Mouse (Mus musculus) kidney, embryonic 14.5 days (tissue): ENCODE measurements at regions not wholly inside any gene's neighbourhood (a gene's known extent, or its start where the extent isn't known, plus 50 kb on each side); places are given as distances from the start of the nearest gene placed in this dataset.

ENCODE experiments used
- ATAC-seq: fragments of 200-750 bp; cut with Nextera tagmentation; 2 replicates; pipeline ENCODE4 v1.8.0; 2017; ENCODE audit warnings: moderate number of reproducible peaks, mild to moderate bottlenecking, moderate TSS enrichment, moderate library complexity; ENCODE audit not compliant: low FRiP score, low TSS enrichment
- H3K27ac ChIP-seq: fragments of 300-500 bp; sonication (generic); 2 replicates; pipeline ENCODE4 v1.5.1; 2014; ENCODE audit warnings: low read depth, mild to moderate bottlenecking, low read length, moderate library complexity, mixed read lengths
- H3K27me3 ChIP-seq: fragments of 300-500 bp; sonication (generic); 2 replicates; pipeline ENCODE4 v1.6.1; 2014; ENCODE audit warnings: mild to moderate bottlenecking, low read length; ENCODE audit not compliant: control insufficient read depth, insufficient read depth
- H3K36me3 ChIP-seq: fragments of 300-500 bp; sonication (generic); 2 replicates; pipeline ENCODE4 v1.6.1; 2014; ENCODE audit warnings: low read length, mixed read lengths; ENCODE audit not compliant: control insufficient read depth, insufficient read depth
- H3K4me1 ChIP-seq: fragments of 300-500 bp; sonication (generic); 2 replicates; pipeline ENCODE4 v1.6.1; 2014; ENCODE audit warnings: low read length, mixed read lengths; ENCODE audit not compliant: control insufficient read depth, insufficient read depth
- H3K4me2 ChIP-seq: fragments of 300-500 bp; sonication (generic); replicated peaks from 2 replicates; pipeline ENCODE4 v1.6.1; 2014; ENCODE audit warnings: low read depth, mild to moderate bottlenecking, low read length
- H3K4me3 ChIP-seq: fragments of 300-500 bp; sonication (generic); 2 replicates; pipeline ENCODE4 v1.5.1; 2014; ENCODE audit warnings: mild to moderate bottlenecking, low read length
- H3K9ac ChIP-seq: fragments of 300-500 bp; sonication (generic); 2 replicates; pipeline ENCODE4 v1.6.1; 2014; ENCODE audit warnings: low read depth, mild to moderate bottlenecking, low read length, moderate library complexity
- H3K9me3 ChIP-seq: fragments of 300-500 bp; sonication (generic); 2 replicates; pipeline ENCODE4 v1.6.1; 2016; ENCODE audit warnings: low read length; ENCODE audit not compliant: control insufficient read depth
- WGBS: fragments of 180-500 bp; shearing (Covaris S2); extraction: QIAGEN DNeasy Blood & Tissue Kit; methylation state at CpG from one replicate; pipeline ENCODE4 v1.1.7; 2014; 5-methylcytosine and 5-hydroxymethylcytosine counted together

DNA sequence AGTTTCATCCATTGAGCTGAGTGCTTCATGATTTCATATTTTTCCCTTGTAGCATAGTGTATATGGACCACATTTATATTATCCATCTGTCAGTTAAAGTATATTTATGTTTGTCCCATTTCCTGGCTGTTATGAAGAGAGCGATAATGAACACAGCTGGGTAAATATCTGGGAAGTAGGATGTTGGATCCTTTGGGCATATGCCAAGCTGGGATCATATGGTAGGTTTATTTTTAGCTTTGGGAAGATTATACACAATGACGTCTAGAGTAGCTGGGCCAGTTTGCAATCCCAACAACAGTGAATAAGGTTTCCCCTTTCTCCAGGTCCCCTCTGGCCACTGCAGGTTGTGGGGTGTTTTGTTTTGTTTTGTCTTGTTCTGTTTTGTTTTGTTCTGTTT, 164.5 kb downstream of the Gm765 start:
- no peak for ATAC-seq
- no peaks in the 10 kb centered on the region for H3K36me3 ChIP-seq

DNA sequence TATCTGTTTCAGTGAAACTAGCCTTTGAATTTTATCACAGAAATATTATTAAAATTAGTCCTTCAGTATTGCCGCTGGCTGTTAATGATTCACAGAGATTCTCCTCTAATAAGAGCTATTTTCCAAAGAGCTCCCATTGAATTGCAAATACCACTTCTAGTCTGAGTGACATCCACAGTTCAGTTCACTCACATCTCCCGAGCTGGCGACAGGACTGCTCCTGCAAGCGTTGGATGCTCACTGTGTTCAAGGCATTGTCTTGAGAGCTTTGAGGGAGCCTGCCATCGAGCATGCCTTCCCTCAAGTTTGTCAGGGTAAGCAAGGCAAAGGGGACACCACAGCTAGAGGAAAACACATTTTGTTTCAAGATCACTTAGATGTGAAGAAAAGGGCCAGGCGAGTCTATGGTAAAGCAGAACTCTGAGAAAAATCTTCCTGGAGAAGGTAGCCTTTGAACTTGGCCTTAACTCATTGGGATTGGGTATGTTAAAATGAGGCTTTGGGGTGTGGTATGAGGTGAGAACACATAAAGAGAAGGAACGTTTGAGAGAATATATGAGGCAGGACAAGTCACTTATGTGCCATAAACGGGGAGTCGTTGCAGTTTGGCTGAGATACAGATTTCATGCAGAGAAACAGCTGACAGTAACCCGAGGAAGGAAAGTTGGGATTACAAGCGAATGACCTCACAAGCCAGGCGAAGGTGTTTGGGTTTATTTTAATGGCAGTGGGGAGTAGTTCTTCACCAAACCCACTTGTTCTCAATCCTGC, 193.3 kb downstream of the Gm765 start:
- H3K4me1 ChIP-seq = no peaks in the 10 kb centered on the region
- no peaks in the 10 kb centered on the region for H3K9me3 ChIP-seq
- no peak overlapping the region for H3K9ac ChIP-seq
- no peak for ATAC-seq
- no peak overlapping the region for H3K4me3 ChIP-seq
- no peak overlapping the region for H3K27ac ChIP-seq
- no peak overlapping the region for H3K4me2 ChIP-seq
- H3K36me3 ChIP-seq = no peaks in the 10 kb centered on the region
- no peaks in the 10 kb centered on the region for H3K27me3 ChIP-seq
- 69% methylated on average over 12 of the region's 12 CpGs for WGBS

More for the DNA sequence above, 164.5 kb downstream of the Gm765 start:
- Histone ChIP-seq H3K9ac (no peak overlapping the region), H3K4me2 (no peak overlapping the region), H3K4me3 (no peak overlapping the region), H3K27ac (no peak overlapping the region), H3K4me1 (no peaks in the 10 kb centered on the region), H3K27me3 (no peaks in the 10 kb centered on the region), H3K9me3 (no peaks in the 10 kb centered on the region)
- WGBS = 43% methylated on average over 2 of the region's 2 CpGs

DNA sequence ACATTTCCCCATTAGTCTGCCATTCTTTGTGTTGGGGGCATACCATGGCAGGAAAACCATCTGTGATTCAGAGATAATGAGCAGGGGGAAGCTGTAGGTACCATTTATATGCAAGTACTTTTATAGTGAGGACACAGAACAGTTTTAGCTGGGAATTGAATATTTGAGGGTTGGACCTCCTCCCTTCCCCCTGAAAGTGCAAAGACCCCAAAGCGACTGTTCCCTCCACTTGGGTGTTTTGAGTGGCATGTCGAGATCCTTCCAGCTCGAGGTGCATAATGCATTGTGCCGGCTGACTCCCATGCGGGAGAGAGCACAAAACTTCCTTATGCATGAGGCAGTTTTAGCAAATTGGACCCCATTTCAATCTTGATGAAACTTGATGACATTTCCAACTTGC, 194.7 kb downstream of the Gm765 start:
- Histone ChIP-seq H3K27ac (no peak overlapping the region), H3K36me3 (no peaks in the 10 kb centered on the region), H3K4me2 (no peak overlapping the region), H3K27me3 (no peaks in the 10 kb centered on the region), H3K9ac (no peak overlapping the region), H3K9me3 (no peaks in the 10 kb centered on the region), H3K4me1 (no peaks in the 10 kb centered on the region), H3K4me3 (no peak overlapping the region)
- WGBS = 90% methylated on average over 5 of the region's 5 CpGs
- no peak for ATAC-seq

DNA sequence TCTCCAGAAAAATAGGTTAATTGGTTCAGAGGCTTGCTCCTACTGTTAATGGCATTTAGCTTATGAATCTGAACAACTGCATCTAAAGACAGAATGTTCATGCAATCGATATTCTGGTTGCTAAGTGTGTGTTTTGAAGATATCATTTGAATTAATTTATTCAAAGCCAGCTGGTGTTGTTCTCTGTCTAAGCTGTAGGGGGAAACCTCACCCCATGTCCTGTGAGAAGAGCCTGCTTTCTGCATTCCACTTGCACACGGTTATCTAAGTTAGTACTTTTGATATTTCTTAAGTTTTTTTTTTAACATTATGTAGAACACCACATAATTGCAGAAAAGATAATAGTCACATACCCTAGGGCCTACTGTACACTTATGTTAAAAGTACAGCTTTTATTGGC, 209.6 kb downstream of the Gm765 start:
- Histone ChIP-seq H3K4me1 (no peaks in the 10 kb centered on the region), H3K4me3 (no peak overlapping the region), H3K36me3 (no peaks in the 10 kb centered on the region), H3K9ac (no peak overlapping the region), H3K27ac (no peak overlapping the region), H3K4me2 (no peak overlapping the region), H3K27me3 (no peaks in the 10 kb centered on the region), H3K9me3 (no peaks in the 10 kb centered on the region)
- ATAC-seq = no peak
- 30% methylated on average over 2 of the region's 2 CpGs for WGBS

DNA sequence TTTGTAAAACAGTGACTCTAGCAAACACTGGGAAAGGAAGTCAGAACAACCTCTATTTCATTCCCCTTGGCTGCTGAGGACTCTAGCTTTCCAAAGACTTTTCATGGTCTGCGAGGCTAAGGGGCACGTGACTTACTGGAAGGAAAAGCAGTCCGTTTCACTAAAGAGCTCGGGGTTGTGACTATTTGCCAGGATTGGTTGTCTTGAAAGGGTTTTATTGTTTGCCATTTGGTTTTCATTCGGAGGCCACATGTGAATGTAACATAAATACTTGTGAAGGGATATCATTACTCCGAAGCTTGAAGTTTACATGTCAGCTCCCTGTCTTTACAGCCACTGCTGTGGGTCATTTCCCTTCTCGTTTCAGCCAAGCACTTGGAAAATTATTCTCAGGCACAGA, 217.1 kb downstream of the Gm765 start:
- WGBS = 41% methylated on average over 7 of the region's 7 CpGs
- Histone ChIP-seq H3K27ac (no peak overlapping the region), H3K4me1 (no peaks in the 10 kb centered on the region), H3K27me3 (no peaks in the 10 kb centered on the region), H3K4me2 (no peak overlapping the region), H3K36me3 (no peaks in the 10 kb centered on the region), H3K9me3 (no peaks in the 10 kb centered on the region), H3K4me3 (no peak overlapping the region), H3K9ac (no peak overlapping the region)
- no peak for ATAC-seq

DNA sequence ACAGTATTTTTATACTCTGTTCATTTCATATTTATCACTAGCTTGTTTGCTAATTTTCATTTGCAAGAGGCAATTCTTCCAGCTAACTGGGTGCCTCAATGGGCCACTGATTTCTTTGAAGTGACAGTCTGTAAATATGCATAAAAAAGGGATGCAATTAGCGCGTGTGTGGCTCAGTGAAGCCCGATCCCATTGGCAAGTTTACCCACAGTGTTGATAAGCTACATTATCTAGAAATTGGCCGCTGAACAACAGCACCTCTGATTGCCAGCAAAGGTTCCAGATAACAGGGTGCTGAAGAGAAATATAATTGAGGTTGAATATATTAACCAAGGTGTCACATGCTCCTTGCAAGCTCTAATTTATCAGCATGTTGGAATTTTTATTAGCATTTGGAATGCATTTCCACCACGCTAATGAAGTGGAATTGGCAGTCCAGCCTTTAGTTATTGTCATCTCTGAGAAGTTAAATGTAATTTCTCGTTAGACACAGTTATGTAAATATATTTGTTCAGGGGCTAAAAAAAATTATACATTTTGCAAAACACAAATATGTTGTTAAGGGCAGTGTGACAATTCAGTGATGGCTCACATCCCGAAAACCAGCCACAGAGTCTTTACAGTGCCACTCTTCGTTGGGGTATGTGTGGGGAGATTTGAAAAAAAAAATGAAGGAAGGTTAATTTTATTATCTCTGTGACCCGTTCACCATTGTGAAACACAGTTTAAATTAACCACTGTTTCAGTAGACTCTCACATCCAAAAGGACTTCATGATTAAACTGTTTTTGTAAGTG, 224.0 kb downstream of the Gm765 start:
- no peaks in the 10 kb centered on the region for H3K36me3 ChIP-seq
- H3K9ac ChIP-seq = no peak overlapping the region
- peaks cover 2% of the 10 kb centered on the region; the same call in 1 of the 2 replicates for H3K9me3 ChIP-seq
- no peak overlapping the region for H3K27ac ChIP-seq
- H3K4me3 ChIP-seq = no peak overlapping the region
- no peaks in the 10 kb centered on the region for H3K27me3 ChIP-seq
- WGBS = 58% methylated on average over 9 of the region's 9 CpGs
- ATAC-seq = no peak
- H3K4me2 ChIP-seq = no peak overlapping the region
- H3K4me1 ChIP-seq = peaks cover 10% of the 10 kb centered on the region; the same call in 1 of the 2 replicates

GRCm38 (mm10) chr6:98114327-98115134, 228.0 kb downstream of the Gm765 start:
- ATAC-seq = peak; percentile 4; the same call in 1 of the 2 replicates
- Histone ChIP-seq H3K27ac (no peak overlapping the region), H3K4me1 (peaks cover 14% of the 10 kb centered on the region; the same call in 1 of the 2 replicates), H3K9ac (no peak overlapping the region), H3K9me3 (no peaks in the 10 kb centered on the region), H3K27me3 (no peaks in the 10 kb centered on the region), H3K4me3 (no peak overlapping the region), H3K36me3 (no peaks in the 10 kb centered on the region), H3K4me2 (no peak overlapping the region)
- 22% methylated on average over 9 of the region's 9 CpGs for WGBS

GRCm38 (mm10) chr6:98113708-98114107, 228.8 kb downstream of the Gm765 start:
- no peaks in the 10 kb centered on the region for H3K27me3 ChIP-seq
- H3K27ac ChIP-seq = no peak overlapping the region
- no peak for ATAC-seq
- 15% methylated on average over 7 of the region's 7 CpGs for WGBS
- no peak overlapping the region for H3K4me3 ChIP-seq
- no peak overlapping the region for H3K9ac ChIP-seq
- H3K9me3 ChIP-seq = no peaks in the 10 kb centered on the region
- H3K4me2 ChIP-seq = peak overlapping the region; percentile 26
- H3K36me3 ChIP-seq = no peaks in the 10 kb centered on the region
- peaks cover 14% of the 10 kb centered on the region; the same call in 1 of the 2 replicates for H3K4me1 ChIP-seq
